Mouse (Mus musculus): ENCODE measurements around the gene Ubqln2. TPM values are rescaled to one million over a fixed set of nuclear protein-coding genes. Genes with fewer than 3 reads are reported as not detected.

Ubqln2 gene
- polyA plus RNA-seq (2012; rRNA removed) = 26.0 and 28.7 TPM in 2 replicates

- Histone ChIP-seq H3K27ac (ENCODE audit: insufficient read depth, low read depth, low read length) (peak within 1 kb of the TSS; percentile 87), H3K4me3 (ENCODE audit: insufficient read depth, low read depth, low read length) (peak within 1 kb of the TSS; percentile 81), H3K27me3 (replicated peaks; ENCODE audit: control insufficient read depth, insufficient read depth, low read length) (no peaks in the 10 kb centered on the region), H3K4me1 (ENCODE audit: control insufficient read depth, insufficient read depth, low read length) (no peaks in the 10 kb centered on the region; the same call in 1 of the 2 replicates), H3K36me3 (ENCODE audit: control insufficient read depth, insufficient read depth, low read length) (no peaks in the 10 kb centered on the region)
- peak; percentile 84 for DNase-seq
- TF ChIP-seq POLR2A (IDR thresholded peaks at IDR 0.05; ENCODE audit: low read depth, low read length) = peak; percentile 86
- no peak for TF ChIP-seq CTCF (conservative IDR thresholded peaks at IDR 0.05; ENCODE audit: insufficient read depth, insufficient read length, low read depth, low read length)
- 0% methylated on average over 57 of the region's 76 CpGs for WGBS
Measured at GRCm38 (mm10) chrX:153497688-153498516, at the start of gene Ubqln2. Ubqln2 (plus strand) TSS chrX:153498227.

- Histone ChIP-seq H3K36me3 (ENCODE audit: control insufficient read depth, insufficient read depth, low read length) (no peaks in the 10 kb centered on the region), H3K4me3 (ENCODE audit: insufficient read depth, low read depth, low read length) (no peak overlapping the region), H3K27me3 (replicated peaks; ENCODE audit: control insufficient read depth, insufficient read depth, low read length) (no peaks in the 10 kb centered on the region), H3K4me1 (ENCODE audit: control insufficient read depth, insufficient read depth, low read length) (no peaks in the 10 kb centered on the region), H3K27ac (ENCODE audit: insufficient read depth, low read depth, low read length) (no peak overlapping the region)
- 47% methylated on average over 5 of the region's 5 CpGs for WGBS
- TF ChIP-seq CTCF (conservative IDR thresholded peaks at IDR 0.05; ENCODE audit: insufficient read depth, insufficient read length, low read depth, low read length) (no peak), POLR2A (IDR thresholded peaks at IDR 0.05; ENCODE audit: low read depth, low read length) (no peak)
- no peak for DNase-seq
Measured at GRCm38 (mm10) chrX:153451946-153452345, 46.1 kb upstream of the Ubqln2 start.

DNA sequence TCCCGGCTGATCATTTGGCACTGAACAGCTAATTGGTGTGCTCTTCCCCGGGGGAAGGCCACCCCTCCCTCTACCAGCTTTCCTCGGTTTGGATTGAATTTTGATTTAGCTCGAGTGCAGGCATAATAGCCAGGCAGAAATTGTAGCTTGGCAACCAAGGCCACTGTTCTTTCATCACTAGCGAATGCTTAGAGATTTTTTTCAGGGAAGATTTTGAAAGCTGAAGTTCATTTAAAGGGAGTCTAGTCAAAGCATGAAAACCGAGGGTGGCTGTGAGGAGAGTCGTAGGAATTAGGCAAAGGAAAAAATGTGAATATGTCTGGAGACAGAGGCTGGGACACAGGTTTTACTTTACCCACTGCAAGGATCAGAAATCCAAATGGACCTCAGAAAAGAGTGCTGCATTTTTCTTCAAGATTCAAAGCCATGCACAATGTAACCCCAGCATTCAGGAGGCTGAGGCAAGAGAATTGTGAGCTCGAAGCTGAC, 21.2 kb upstream of the Ubqln2 start:
- WGBS = 72% methylated on average over 8 of the region's 8 CpGs
- H3K27me3 ChIP-seq (replicated peaks; ENCODE audit: control insufficient read depth, insufficient read depth, low read length) = no peaks in the 10 kb centered on the region
- DNase-seq = no peak
- no peaks in the 10 kb centered on the region for H3K4me1 ChIP-seq (ENCODE audit: control insufficient read depth, insufficient read depth, low read length)
- H3K4me3 ChIP-seq (ENCODE audit: insufficient read depth, low read depth, low read length) = no peak overlapping the region
- H3K36me3 ChIP-seq (ENCODE audit: control insufficient read depth, insufficient read depth, low read length) = no peaks in the 10 kb centered on the region
- no peak overlapping the region for H3K27ac ChIP-seq (ENCODE audit: insufficient read depth, low read depth, low read length)
- no peak for TF ChIP-seq POLR2A (IDR thresholded peaks at IDR 0.05; ENCODE audit: low read depth, low read length)
- no peak for TF ChIP-seq CTCF (conservative IDR thresholded peaks at IDR 0.05; ENCODE audit: insufficient read depth, insufficient read length, low read depth, low read length)

GRCm38 (mm10) chrX:153492326-153492725, 5.7 kb upstream of the Ubqln2 start:
- no peaks in the 10 kb centered on the region for H3K36me3 ChIP-seq (ENCODE audit: control insufficient read depth, insufficient read depth, low read length)
- TF ChIP-seq CTCF (conservative IDR thresholded peaks at IDR 0.05; ENCODE audit: insufficient read depth, insufficient read length, low read depth, low read length) (no peak), POLR2A (IDR thresholded peaks at IDR 0.05; ENCODE audit: low read depth, low read length) (no peak)
- no peaks in the 10 kb centered on the region for H3K4me1 ChIP-seq (ENCODE audit: control insufficient read depth, insufficient read depth, low read length)
- no peak for DNase-seq
- no peak overlapping the region for H3K27ac ChIP-seq (ENCODE audit: insufficient read depth, low read depth, low read length)
- H3K27me3 ChIP-seq (replicated peaks; ENCODE audit: control insufficient read depth, insufficient read depth, low read length) = no peaks in the 10 kb centered on the region
- H3K4me3 ChIP-seq (ENCODE audit: insufficient read depth, low read depth, low read length) = no peak overlapping the region
- WGBS = 34% methylated on average over 3 of the region's 3 CpGs

- H3K36me3 ChIP-seq (ENCODE audit: control insufficient read depth, insufficient read depth, low read length) = no peaks in the 10 kb centered on the region
- 11% methylated on average over 30 of the region's 30 CpGs for WGBS
- DNase-seq = peak; percentile 3
- no peaks in the 10 kb centered on the region for H3K27me3 ChIP-seq (replicated peaks; ENCODE audit: control insufficient read depth, insufficient read depth, low read length)
- peak overlapping the region; percentile 77 for H3K4me3 ChIP-seq (ENCODE audit: insufficient read depth, low read depth, low read length)
- H3K4me1 ChIP-seq (ENCODE audit: control insufficient read depth, insufficient read depth, low read length) = no peaks in the 10 kb centered on the region; the same call in 1 of the 2 replicates
- H3K27ac ChIP-seq (ENCODE audit: insufficient read depth, low read depth, low read length) = peak overlapping the region; percentile 87; the same call in 1 of the 2 replicates
- TF ChIP-seq POLR2A (IDR thresholded peaks at IDR 0.05; ENCODE audit: low read depth, low read length) = no peak
- no peak for TF ChIP-seq CTCF (conservative IDR thresholded peaks at IDR 0.05; ENCODE audit: insufficient read depth, insufficient read length, low read depth, low read length)
Measured at GRCm38 (mm10) chrX:153498665-153499293, 752 bp downstream of the Ubqln2 start.

DNA sequence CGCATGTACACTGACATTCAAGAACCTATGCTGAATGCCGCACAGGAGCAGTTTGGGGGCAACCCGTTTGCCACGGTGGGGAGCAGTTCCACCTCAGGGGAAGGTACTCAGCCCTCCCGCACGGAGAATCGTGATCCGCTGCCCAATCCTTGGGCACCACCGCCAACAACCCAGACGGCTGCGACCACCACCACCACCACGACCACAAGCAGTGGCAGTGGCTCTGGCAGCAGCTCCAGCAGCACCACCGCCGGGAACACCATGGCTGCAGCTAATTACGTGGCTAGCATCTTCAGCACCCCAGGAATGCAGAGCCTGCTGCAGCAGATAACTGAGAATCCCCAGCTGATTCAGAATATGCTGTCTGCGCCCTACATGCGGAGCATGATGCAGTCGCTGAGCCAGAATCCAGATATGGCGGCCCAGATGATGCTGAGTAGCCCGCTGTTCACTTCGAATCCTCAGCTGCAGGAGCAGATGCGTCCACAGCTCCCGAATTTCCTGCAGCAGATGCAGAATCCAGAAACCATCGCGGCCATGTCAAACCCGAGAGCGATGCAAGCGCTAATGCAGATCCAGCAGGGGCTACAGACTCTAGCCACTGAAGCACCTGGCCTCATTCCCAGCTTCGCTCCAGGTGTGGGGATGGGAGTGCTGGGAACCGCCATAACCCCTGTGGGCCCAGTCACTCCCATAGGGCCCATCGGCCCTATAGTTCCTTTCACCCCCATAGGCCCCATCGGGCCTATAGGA, 1.4 kb downstream of the Ubqln2 start:
- Histone ChIP-seq H3K27ac (ENCODE audit: insufficient read depth, low read depth, low read length) (no peak overlapping the region), H3K36me3 (ENCODE audit: control insufficient read depth, insufficient read depth, low read length) (no peaks in the 10 kb centered on the region), H3K4me3 (ENCODE audit: insufficient read depth, low read depth, low read length) (peak overlapping the region; percentile 77), H3K4me1 (ENCODE audit: control insufficient read depth, insufficient read depth, low read length) (no peaks in the 10 kb centered on the region; the same call in 1 of the 2 replicates), H3K27me3 (replicated peaks; ENCODE audit: control insufficient read depth, insufficient read depth, low read length) (no peaks in the 10 kb centered on the region)
- TF ChIP-seq CTCF (conservative IDR thresholded peaks at IDR 0.05; ENCODE audit: insufficient read depth, insufficient read length, low read depth, low read length) = no peak
- no peak for TF ChIP-seq POLR2A (IDR thresholded peaks at IDR 0.05; ENCODE audit: low read depth, low read length)
- no peak for DNase-seq
- 48% methylated on average over 32 of the region's 32 CpGs for WGBS

Measured in kidney, adult 2 months (tissue).